Comparison of ENCODE assay signal across 26 mouse cellular contexts in genomic region chr12:73580811-73581210, GRCm38 (mm10). TPM values are rescaled to one million over a fixed set of nuclear protein-coding genes. Genes with fewer than 3 reads are reported as not detected.
DNase-seq lines count a peak whose midpoint lies in the region; ATAC-seq and TF ChIP-seq lines count a peak whose summit lies in the region.
"Had no signal": no experiment of that assay in that cellular context is flagged by ENCODE, and none has a peak within 500 bp of the region (broad histone marks: within the 10 kb centered on the region; RNA-seq: fewer than 3 reads in every experiment).

No protein-coding gene starts in this region.

- H3K36me3 ChIP-seq in heart, embryonic 11.5 days (ENCODE audit: control insufficient read depth, insufficient read depth, low read length) = no peaks in the 10 kb centered on the region
- H3K36me3 ChIP-seq in thymus, adult 2 months (ENCODE audit: control insufficient read depth, insufficient read depth, low read length) = no peaks in the 10 kb centered on the region
- H3K36me3 ChIP-seq: forebrain, embryonic 10.5 days; G1E; heart, embryonic 13.5 days; intestine, embryonic 15.5 days had no signal

- no peak for TF ChIP-seq POLR2A in thymus, adult 2 months (IDR thresholded peaks at IDR 0.05; ENCODE audit: control insufficient read depth, extremely low read depth, insufficient read depth, low read length, poor library complexity)

- H3K4me3 ChIP-seq in heart, embryonic 11.5 days (ENCODE audit: low read depth, low read length) = no peak overlapping the region
- no peak overlapping the region for H3K4me3 ChIP-seq in thymus, adult 2 months (ENCODE audit: control insufficient read depth, insufficient read depth, low read length)
- H3K4me3 ChIP-seq: forebrain, embryonic 10.5 days; forebrain, embryonic 13.5 days; gastrocnemius, adult 2 months; heart, embryonic 13.5 days; intestine, embryonic 15.5 days had no signal

- H3K4me2 ChIP-seq in heart, embryonic 11.5 days = no peak overlapping the region
- H3K4me2 ChIP-seq: forebrain, embryonic 13.5 days; heart, embryonic 13.5 days; hindbrain, embryonic 14.5 days; intestine, embryonic 15.5 days had no signal

- H3K27me3 ChIP-seq in heart, embryonic 11.5 days (ENCODE audit: control insufficient read depth, insufficient read depth, low read length) = 0 out of 2 replicates have a peak, but pooled peaks cover 4% of the 10 kb centered on the region
- no peaks in the 10 kb centered on the region for H3K27me3 ChIP-seq in thymus, adult 2 months (ENCODE audit: control insufficient read depth, insufficient read depth, low read length)

- 76% methylated on average over 7 of the region's 7 CpGs for WGBS in heart, embryonic 11.5 days (ENCODE audit: insufficient replicate concordance)
- 47% methylated on average over 7 of the region's 7 CpGs for WGBS in thymus, adult 2 months

- peak; percentile 51 for DNase-seq in heart, adult 11 months
- DNase-seq in thymus, postnatal 36 days = peak; percentile 42 to 51
- DNase-seq in thymus, adult 2 months = no peak
- peak; percentile 50 for DNase-seq in induced T-regulatory cell, adult 2 months (ENCODE audit: low read depth)
- DNase-seq in ovary, postnatal 14 days (ENCODE audit: low spot score) = no peak
- DNase-seq in Muller cell, postnatal 12 days (ENCODE audit: inconsistent ontology term) = no peak
- DNase-seq: adrenal gland, postnatal 10 days; adrenal gland, postnatal 36 days; B cell, adult 2 months; cerebellum, adult 18-20 months; cerebellum, adult 9-10 months; cerebellum, postnatal 14 days; gastrocnemius, adult 2 months; gastrocnemius, postnatal 14 days; heart, adult 18-20 months; heart, postnatal 14 days; heart, postnatal 4 days had no signal

- TF ChIP-seq CTCF in thymus, adult 2 months (IDR thresholded peaks at IDR 0.05; ENCODE audit: borderline replicate concordance, control insufficient read depth, extremely low read depth, insufficient read depth, low read length, poor library complexity) = no peak

- H3K4me1 ChIP-seq in heart, embryonic 11.5 days (ENCODE audit: control insufficient read depth, insufficient read depth, low read length) = no peaks in the 10 kb centered on the region
- H3K4me1 ChIP-seq in thymus, adult 2 months (replicated peaks; ENCODE audit: control insufficient read depth, insufficient read depth, low read length) = peaks cover 17% of the 10 kb centered on the region

- H3K9ac ChIP-seq in heart, embryonic 11.5 days (ENCODE audit: low read depth, low read length) = no peak overlapping the region
- H3K9ac ChIP-seq: forebrain, embryonic 13.5 days; heart, embryonic 13.5 days; hindbrain, embryonic 14.5 days; intestine, embryonic 15.5 days had no signal

- no peaks in the 10 kb centered on the region for H3K9me3 ChIP-seq in heart, embryonic 11.5 days (replicated peaks; ENCODE audit: control insufficient read depth, low read length)
- H3K9me3 ChIP-seq: forebrain, embryonic 10.5 days; forebrain, embryonic 13.5 days; heart, embryonic 13.5 days; intestine, embryonic 15.5 days had no signal

- ATAC-seq in heart, embryonic 11.5 days (replicated peaks; ENCODE audit: insufficient number of reproducible peaks, low FRiP score, low TSS enrichment) = no peak
- ATAC-seq: forebrain, embryonic 13.5 days; forebrain, embryonic 16.5 days; hindbrain, postnatal 0 days; intestine, embryonic 15.5 days had no signal

- H3K27ac ChIP-seq in heart, embryonic 11.5 days (ENCODE audit: low read depth, low read length) = no peak overlapping the region
- H3K27ac ChIP-seq in thymus, adult 2 months (ENCODE audit: control insufficient read depth, insufficient read depth, low read length) = no peak overlapping the region
- H3K27ac ChIP-seq: forebrain, embryonic 10.5 days; forebrain, embryonic 13.5 days; gastrocnemius, adult 2 months; heart, embryonic 13.5 days; hindbrain, embryonic 14.5 days; hindbrain, postnatal 0 days; intestine, embryonic 15.5 days had no signal

RNA-seq across cellular contexts. Expression of gene Prkch, which starts 3.8 kb away (rescaled TPM):
- 16.2 and 16.7 TPM in 2 replicates for polyA plus RNA-seq in heart, embryonic 11.5 days (2014; fragmentation: Nextera tagmentation; extraction: Ambion mirVana)
- 43.1 and 45.5 TPM in 2 replicates for polyA plus RNA-seq in thymus, adult 2 months (2012; rRNA removed)
- polyA plus RNA-seq: G1E had no signal

RNA-seq across cellular contexts. Expression of gene Tmem30b, which starts 34.6 kb away (rescaled TPM):
- 0.30 TPM in 2 replicates for polyA plus RNA-seq in heart, embryonic 11.5 days (2014; fragmentation: Nextera tagmentation; extraction: Ambion mirVana)
- polyA plus RNA-seq in thymus, adult 2 months (2012; rRNA removed) = 4.1 and 4.3 TPM in 2 replicates
- polyA plus RNA-seq: G1E had no signal

Comparison
In these comparisons a context has a peak if more than half of its experiments do, and no peak if none do; other contexts are left out.
1. DNase-seq: peak in heart, adult 11 months (single experiment), thymus, postnatal 36 days (2 of 2) and induced T-regulatory cell, adult 2 months (single experiment); none in thymus, adult 2 months (single experiment), ovary, postnatal 14 days (single experiment) and Muller cell, postnatal 12 days (single experiment).